Mouse (Mus musculus) heart, embryonic 10.5 days (tissue): Measurements from ENCODE around the gene Nicn1. TPM values are rescaled to one million over a fixed set of nuclear protein-coding genes. Genes with fewer than 3 reads are reported as not detected.
A peak's percentile ranks its signal among the peaks of the same experiment; 100 is the strongest.

Source experiments
- DNase-seq: peaks from one replicate; pipeline ENCODE4 v3.0.0-alpha.2; 2017; ENCODE audit warnings: low spot score
- H3K27ac ChIP-seq: fragments of 300-500 bp; sonication (generic); 2 replicates; pipeline ENCODE4 v1.5.1; 2016; ENCODE audit warnings: mild to moderate bottlenecking
- H3K27me3 ChIP-seq: fragments of 300-500 bp; sonication (generic); 2 replicates; pipeline ENCODE4 v1.6.1; 2016; ENCODE audit warnings: mild to moderate bottlenecking; ENCODE audit not compliant: poor library complexity, insufficient read depth, severe bottlenecking
- H3K36me3 ChIP-seq: fragments of 300-500 bp; sonication (generic); 2 replicates; pipeline ENCODE4 v1.6.1; 2016; ENCODE audit warnings: mild to moderate bottlenecking, moderate library complexity
- H3K4me1 ChIP-seq: fragments of 300-500 bp; sonication (generic); 2 replicates; pipeline ENCODE4 v1.6.1; 2016; ENCODE audit warnings: mild to moderate bottlenecking
- H3K4me3 ChIP-seq: fragments of 300-500 bp; sonication (generic); 2 replicates; pipeline ENCODE4 v1.5.1; 2016; ENCODE audit warnings: mild to moderate bottlenecking, moderate library complexity
- H3K9me3 ChIP-seq: fragments of 300-500 bp; sonication (generic); 2 replicates; pipeline ENCODE4 v1.6.1; 2016; ENCODE audit warnings: mild to moderate bottlenecking, moderate library complexity
- WGBS: fragments of 180-500 bp; shearing (Covaris S2); methylation state at CpG from one replicate; pipeline ENCODE4 v1.1.7; 2016; 5-methylcytosine and 5-hydroxymethylcytosine counted together
- polyA plus RNA-seq: library from polyadenylated mRNA; unstranded; fragments of >200 nt; fragmentation: Nextera tagmentation; extraction: Ambion mirVana; gene quantifications from 2 replicates; pipeline ENCODE4 v1.2.1, GENCODE M21; 2016

Nicn1 gene
- polyA plus RNA-seq, 1 experiment from 2014 or later: 21.4 TPM

- no peak for DNase-seq
- H3K4me1 ChIP-seq: peaks cover 38% of the 10 kb centered on the region
- peaks cover 4% of the 10 kb centered on the region; the same call in 1 of the 2 replicates for H3K36me3 ChIP-seq
- 0 out of 2 replicates have a peak overlapping the region, but pooled peaks have one; percentile 17 for H3K27ac ChIP-seq
- no peaks in the 10 kb centered on the region for H3K27me3 ChIP-seq
- H3K4me3 ChIP-seq: no peak overlapping the region
- 93% methylated on average over 1 of the region's 1 CpGs for WGBS
- H3K9me3 ChIP-seq: no peaks in the 10 kb centered on the region
Measured at GRCm38 (mm10) chr9:108343835-108344234, 53.6 kb downstream of the Nicn1 start.

- DNase-seq: no peak
- Histone ChIP-seq H3K9me3 (no peaks in the 10 kb centered on the region), H3K4me1 (peaks cover 42% of the 10 kb centered on the region), H3K4me3 (no peak overlapping the region), H3K27me3 (no peaks in the 10 kb centered on the region), H3K27ac (peak overlapping the region; percentile 17; the same call in 1 of the 2 replicates), H3K36me3 (peaks cover 4% of the 10 kb centered on the region; the same call in 1 of the 2 replicates)
- WGBS: 75% methylated on average over 4 of the region's 4 CpGs
Measured at GRCm38 (mm10) chr9:108344471-108344870, 54.2 kb downstream of the Nicn1 start.

Other genes with a start within 250 kb of the Nicn1 start
- gene Gmppb, start 241.2 kb upstream of the Nicn1 start, polyA plus RNA-seq: 30.4 and 30.7 TPM in 2 replicates
- 2.5 and 3.2 TPM in 2 replicates for gene Amigo3, start 237.3 kb upstream of the Nicn1 start, polyA plus RNA-seq
- gene Mst1, start 210.0 kb upstream of the Nicn1 start, polyA plus RNA-seq: 1.6 TPM in 2 replicates
- gene Rnf123, start 207.1 kb upstream of the Nicn1 start, polyA plus RNA-seq: 31.8 and 33.1 TPM in 2 replicates
- gene Apeh, start 195.8 kb upstream of the Nicn1 start, polyA plus RNA-seq: 80.7 and 84.4 TPM in 2 replicates
- gene Bsn, start 100.0 kb upstream of the Nicn1 start, polyA plus RNA-seq: 1.3 and 1.4 TPM in 2 replicates
- gene Dag1, start 26.5 kb upstream of the Nicn1 start, polyA plus RNA-seq: 128 and 197 TPM in 2 replicates
- 15.3 and 16.1 TPM in 2 replicates for gene Amt, start 6.4 kb downstream of the Nicn1 start, polyA plus RNA-seq
- 277 and 285 TPM in 2 replicates for gene Rhoa, start 15.7 kb downstream of the Nicn1 start, polyA plus RNA-seq
- 28.2 and 30.3 TPM in 2 replicates for gene Tcta, start 15.7 kb downstream of the Nicn1 start, polyA plus RNA-seq
- gene Gpx1, start 48.5 kb downstream of the Nicn1 start, polyA plus RNA-seq: 1,031 and 1,079 TPM in 2 replicates
- 114 and 122 TPM in 2 replicates for gene Usp4, start 57.4 kb downstream of the Nicn1 start, polyA plus RNA-seq
- 0.34 TPM in 2 replicates for gene 1700102P08Rik, start 102.4 kb downstream of the Nicn1 start, polyA plus RNA-seq
- gene Ccdc36, start 138.1 kb downstream of the Nicn1 start, polyA plus RNA-seq: 1.1 and 1.5 TPM in 2 replicates
- gene BC048562, start 146.1 kb downstream of the Nicn1 start, polyA plus RNA-seq: not detected in 2 replicates
- gene Ccdc71, start 170.1 kb downstream of the Nicn1 start, polyA plus RNA-seq: 46.6 and 61.1 TPM in 2 replicates
- gene Klhdc8b, start 171.2 kb downstream of the Nicn1 start, polyA plus RNA-seq: 86.8 and 106 TPM in 2 replicates
- gene Lamb2, start 189.3 kb downstream of the Nicn1 start, polyA plus RNA-seq: 46.3 and 57.4 TPM in 2 replicates
- 78.6 and 84.1 TPM in 2 replicates for gene Usp19, start 200.2 kb downstream of the Nicn1 start, polyA plus RNA-seq
- gene Qars, start 217.3 kb downstream of the Nicn1 start, polyA plus RNA-seq: 83.2 and 95.8 TPM in 2 replicates
- gene Qrich1, start 226.4 kb downstream of the Nicn1 start, polyA plus RNA-seq: 117 and 129 TPM in 2 replicates